Mouse (Mus musculus) cerebellum, adult 2 months (tissue): Measurements from ENCODE around the gene Olfr148. TPM values are rescaled to one million over a fixed set of nuclear protein-coding genes. Genes with fewer than 3 reads are reported as not detected.

Source experiments
- DNase-seq, 2 experiments: peaks; one replicate each; pipeline ENCODE4 v3.0.0; 2021
- H3K27ac ChIP-seq: fragments of 200-500 bp; 2 replicates; pipeline ENCODE4 v1.5.1; 2012; ENCODE audit warnings: low read length, control low read depth, inconsistent platforms; ENCODE audit not compliant: insufficient read depth
- H3K27me3 ChIP-seq: fragments of 200-500 bp; 2 replicates; pipeline ENCODE4 v1.6.1; 2012; ENCODE audit warnings: inconsistent platforms, mild to moderate bottlenecking, low read length, moderate library complexity; ENCODE audit not compliant: control insufficient read depth, insufficient read depth
- H3K4me1 ChIP-seq: fragments of 200-500 bp; 2 replicates; pipeline ENCODE4 v1.6.1; 2011; ENCODE audit warnings: low read length; ENCODE audit not compliant: control insufficient read depth, insufficient read depth
- H3K4me3 ChIP-seq: fragments of 200-500 bp; replicated peaks from 2 replicates; pipeline ENCODE3; 2011; ENCODE audit warnings: mild to moderate bottlenecking, low read depth, low read length, control low read depth; ENCODE audit not compliant: insufficient read depth
- CTCF ChIP-seq: fragments of 200-500 bp; IDR thresholded peaks from 2 replicates; pipeline ENCODE4 v1.5.1; 2011; ENCODE audit warnings: low read depth, mild to moderate bottlenecking, control low read depth, low read length, moderate library complexity, borderline replicate concordance; ENCODE audit not compliant: insufficient read depth
- POLR2A ChIP-seq: fragments of 200-500 bp; IDR thresholded peaks from 2 replicates; pipeline ENCODE4 v1.6.1; 2011; ENCODE audit warnings: low read length, control low read depth, borderline replicate concordance; ENCODE audit not compliant: insufficient read depth
- WGBS: fragments of 180-500 bp; shearing (Covaris S2); methylation state at CpG from one replicate; pipeline ENCODE4 v1.1.7; 2018; 5-methylcytosine and 5-hydroxymethylcytosine counted together
- polyA plus RNA-seq: library from polyadenylated mRNA; depleted of rRNA; stranded (reverse); fragments of >200 nt; gene quantifications from 2 replicates; pipeline ENCODE4 v1.2.3, GENCODE M21; 2012; rRNA removed

Olfr148 gene
- polyA plus RNA-seq: not detected in 2 replicates

DNA sequence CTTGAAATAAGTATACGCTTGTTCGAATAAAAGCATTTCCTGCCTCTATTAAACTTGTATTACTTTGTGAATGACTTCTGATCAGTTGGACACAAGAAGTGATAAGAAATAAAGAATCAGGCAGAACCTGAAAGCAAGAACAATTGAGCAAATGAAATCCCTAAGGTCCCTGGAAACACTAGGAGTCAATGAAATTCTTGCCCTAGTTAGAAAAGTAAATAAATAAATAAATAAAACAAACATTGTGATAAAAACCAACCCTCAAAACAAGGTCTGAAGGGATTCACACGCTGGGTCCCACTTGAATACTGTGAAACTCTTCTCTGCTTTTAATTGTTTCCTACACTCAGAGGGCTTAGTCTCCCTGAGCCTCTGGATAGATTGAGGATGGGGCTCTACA lies at the start of gene Olfr148:
TSS of gene Olfr148 (plus strand) at position 301 of the 400 bp plus-strand sequence.
- Histone ChIP-seq H3K27ac (no peak within 1 kb of the TSS), H3K4me3 (no peak within 1 kb of the TSS), H3K27me3 (no peaks in the 10 kb centered on the region; the same call in 1 of the 2 replicates), H3K4me1 (no peaks in the 10 kb centered on the region)
- TF ChIP-seq POLR2A: no peak
- TF ChIP-seq CTCF: no peak
- DNase-seq: no peak
- WGBS: 85% methylated on average over 3 of the region's 3 CpGs

DNA sequence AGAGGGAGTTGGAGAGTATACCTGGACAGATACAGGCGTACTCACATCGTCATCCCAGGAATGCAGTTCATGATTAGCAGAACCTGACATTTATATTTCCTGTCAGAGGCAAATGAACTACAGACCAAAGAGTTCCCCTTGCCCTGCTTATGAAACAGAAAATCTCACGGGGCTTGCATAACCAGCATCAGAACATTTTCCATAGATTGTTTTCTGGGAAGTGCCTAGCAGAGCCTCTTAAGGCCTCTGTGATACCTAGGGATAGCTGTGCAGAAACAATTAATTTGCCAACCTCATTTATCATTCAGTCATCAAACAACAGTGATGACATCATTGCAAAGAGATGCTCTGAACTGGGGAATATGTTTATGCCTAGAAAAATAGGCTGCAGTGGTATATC lies 35.0 kb upstream of the Olfr148 start, which contains the start of gene Olfr959:
TSS of gene Olfr959 (minus strand) at position 101 of the 400 bp plus-strand sequence.
- H3K4me1 ChIP-seq: no peaks in the 10 kb centered on the region
- no peaks in the 10 kb centered on the region for H3K27me3 ChIP-seq
- H3K27ac ChIP-seq: no peak within 1 kb of the TSS
- no peak for TF ChIP-seq POLR2A
- TF ChIP-seq CTCF: no peak
- WGBS: 89% methylated on average over 3 of the region's 3 CpGs
- no peak for DNase-seq
- no peak within 1 kb of the TSS for H3K4me3 ChIP-seq

DNA sequence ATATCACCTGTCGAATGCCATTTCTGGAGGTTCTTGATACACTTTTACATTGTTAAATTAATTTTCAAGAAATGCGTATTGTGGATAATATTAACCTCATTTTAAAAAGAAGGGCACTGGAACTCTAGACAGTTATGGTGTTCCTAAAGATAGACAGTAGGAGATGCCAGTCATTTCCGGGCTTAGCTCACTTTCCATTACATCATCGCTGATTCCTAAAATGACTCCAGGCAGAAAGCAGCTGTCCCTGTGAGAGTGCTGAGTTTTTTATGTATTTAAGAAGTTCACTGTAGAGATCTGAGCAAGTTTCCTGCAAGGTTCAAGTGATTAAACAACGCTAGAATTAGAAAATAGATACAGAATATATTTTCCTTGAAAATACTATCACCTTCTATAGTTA lies 33.4 kb upstream of the Olfr148 start:
- H3K4me1 ChIP-seq: no peaks in the 10 kb centered on the region
- TF ChIP-seq POLR2A: no peak
- no peak for TF ChIP-seq CTCF
- no peaks in the 10 kb centered on the region for H3K27me3 ChIP-seq
- 84% methylated on average over 5 of the region's 5 CpGs for WGBS
- H3K27ac ChIP-seq: no peak overlapping the region
- no peak for DNase-seq
- H3K4me3 ChIP-seq: no peak overlapping the region

DNA sequence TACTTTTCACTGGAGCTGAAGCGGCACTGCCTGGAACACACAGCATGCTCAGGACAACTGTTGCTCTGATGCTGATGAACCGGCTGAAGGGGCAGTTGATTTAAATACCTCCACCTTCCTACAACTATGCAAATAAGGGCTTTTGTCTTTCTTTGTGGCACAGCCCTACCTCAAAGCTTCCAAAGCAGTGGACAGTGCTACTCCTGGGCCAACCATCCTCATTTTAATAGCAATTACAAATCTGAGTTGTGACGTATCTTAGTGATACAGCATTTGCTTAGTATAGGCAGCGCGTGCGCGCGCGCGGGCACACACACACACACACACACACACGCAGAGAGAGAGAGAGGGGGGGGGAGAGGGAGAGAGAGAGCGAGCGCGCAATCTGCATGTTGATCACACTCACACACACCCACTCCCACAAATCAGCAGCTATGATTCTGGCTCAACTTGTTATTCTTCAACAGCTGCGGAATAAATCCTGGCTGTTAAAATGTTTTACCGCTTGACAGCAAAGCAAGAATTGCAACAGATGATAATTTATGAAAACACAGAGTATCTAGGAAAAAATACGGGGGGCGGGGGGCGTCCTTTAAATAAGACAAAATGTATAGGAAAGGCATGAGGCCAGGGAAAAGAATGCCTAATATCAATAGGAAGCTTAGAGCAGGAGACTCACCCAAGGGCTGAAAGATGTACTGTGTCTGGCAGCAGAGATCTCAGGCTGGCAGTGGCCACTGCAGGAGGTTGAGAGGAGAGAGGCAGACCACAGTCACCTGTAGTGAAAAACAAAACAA lies 7.7 kb upstream of the Olfr148 start:
- H3K4me1 ChIP-seq: no peaks in the 10 kb centered on the region
- no peak overlapping the region for H3K27ac ChIP-seq
- H3K27me3 ChIP-seq: peaks cover 2% of the 10 kb centered on the region; the same call in 1 of the 2 replicates
- H3K4me3 ChIP-seq: no peak overlapping the region
- DNase-seq: no peak
- WGBS: 1% methylated on average over 19 of the region's 19 CpGs
- TF ChIP-seq POLR2A (no peak), CTCF (no peak)

DNA sequence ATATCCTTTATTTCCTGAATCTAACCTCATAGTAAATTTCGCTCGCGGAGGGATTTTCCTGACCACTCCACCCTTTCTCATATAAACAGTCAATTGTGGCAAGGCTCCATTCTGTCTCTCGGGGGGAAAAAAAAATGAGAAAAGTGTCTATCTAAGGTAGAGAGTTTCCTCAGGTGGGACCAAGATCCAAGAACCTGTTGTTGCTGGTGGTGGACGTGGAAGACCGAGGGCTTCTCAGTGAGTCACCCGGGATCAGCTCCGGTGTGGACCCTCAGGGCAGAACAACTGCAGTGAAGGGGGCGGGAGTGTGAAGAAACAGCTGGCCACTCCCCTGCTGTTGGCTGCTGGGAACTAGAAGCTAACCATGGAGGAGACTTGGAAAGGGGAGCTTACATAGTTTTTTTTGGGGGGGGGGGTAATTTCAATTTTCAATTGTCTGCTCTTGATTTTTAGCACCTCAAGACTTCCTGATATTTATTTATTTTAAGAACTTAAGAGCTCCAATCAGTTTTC lies 7.1 kb upstream of the Olfr148 start:
- no peaks in the 10 kb centered on the region for H3K4me1 ChIP-seq
- no peak overlapping the region for H3K4me3 ChIP-seq
- WGBS: under 1% methylated on average over 9 of the region's 9 CpGs
- no peak overlapping the region for H3K27ac ChIP-seq
- TF ChIP-seq POLR2A (no peak), CTCF (no peak)
- DNase-seq: no peak
- peaks cover 2% of the 10 kb centered on the region; the same call in 1 of the 2 replicates for H3K27me3 ChIP-seq

DNA sequence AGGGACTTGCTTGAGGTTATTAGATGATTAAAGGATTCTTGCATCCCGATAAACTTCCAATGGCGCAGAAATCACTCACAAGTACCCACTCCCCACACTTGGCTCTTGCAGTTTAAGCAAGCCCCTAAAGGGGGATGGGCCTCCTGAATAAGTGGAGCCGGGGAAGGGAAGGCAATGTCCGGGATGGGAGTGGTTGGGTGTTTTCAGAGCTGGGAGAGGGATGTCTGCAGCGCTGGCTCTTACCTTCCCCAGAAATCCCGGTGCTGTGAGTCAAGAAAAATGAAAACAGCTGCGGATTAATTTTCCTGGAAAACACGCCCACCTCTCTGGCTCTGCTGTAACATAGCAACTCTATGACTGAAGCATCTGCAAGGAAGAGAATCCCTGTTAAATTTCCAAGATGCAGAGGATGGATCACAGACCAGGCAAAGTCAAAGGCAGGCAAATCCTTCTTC lies 6.4 kb upstream of the Olfr148 start, which contains the start of gene AW551984:
TSS of gene AW551984 (minus strand) at position 405 of the 455 bp plus-strand sequence.
- Histone ChIP-seq H3K27me3 (peaks cover 2% of the 10 kb centered on the region; the same call in 1 of the 2 replicates), H3K27ac (no peak within 1 kb of the TSS), H3K4me3 (no peak within 1 kb of the TSS), H3K4me1 (no peaks in the 10 kb centered on the region)
- no peak for TF ChIP-seq POLR2A
- no peak for TF ChIP-seq CTCF
- DNase-seq: no peak
- WGBS: under 1% methylated on average over 8 of the region's 8 CpGs

DNA sequence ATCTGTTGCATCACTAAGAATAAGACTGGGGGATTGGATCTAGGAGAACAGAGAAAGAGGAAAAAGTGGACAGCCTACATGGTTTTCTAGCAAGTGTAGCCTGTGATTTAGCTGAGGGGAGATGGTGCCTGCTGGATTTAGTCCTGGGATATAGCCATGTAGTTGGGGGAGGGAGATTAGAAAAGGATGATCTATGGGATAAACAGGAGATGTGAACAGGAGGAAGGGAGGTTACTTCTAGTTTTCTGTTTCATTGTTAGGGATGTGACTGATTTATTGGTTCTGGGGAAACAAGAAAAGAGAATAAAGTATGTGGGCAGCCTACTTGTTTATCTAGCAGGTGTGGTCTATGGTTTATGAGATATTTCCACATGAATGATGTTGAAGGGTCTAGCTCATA lies 2.0 kb upstream of the Olfr148 start:
- no peak overlapping the region for H3K27ac ChIP-seq
- H3K4me1 ChIP-seq: no peaks in the 10 kb centered on the region
- TF ChIP-seq POLR2A (no peak), CTCF (no peak)
- DNase-seq: no peak
- H3K27me3 ChIP-seq: peaks cover 2% of the 10 kb centered on the region; the same call in 1 of the 2 replicates
- no peak overlapping the region for H3K4me3 ChIP-seq

DNA sequence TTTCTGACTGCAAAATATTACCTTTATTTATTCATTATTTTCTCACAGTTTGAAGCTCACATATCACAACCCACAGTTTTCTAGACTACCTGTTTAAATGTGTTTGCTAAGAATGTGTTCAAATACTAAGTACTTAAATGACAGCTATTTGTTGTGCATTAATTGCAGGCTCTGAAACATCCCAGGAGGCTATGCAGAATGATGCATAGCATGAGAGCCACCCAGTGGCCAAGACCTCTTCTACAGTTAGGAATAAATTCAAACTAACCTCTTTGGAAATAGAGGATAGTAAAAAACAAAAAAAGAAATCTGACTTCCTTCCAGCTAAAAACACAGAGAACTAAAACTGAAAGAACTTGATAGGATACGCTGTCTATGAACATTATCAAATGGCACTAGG lies 1.5 kb downstream of the Olfr148 start:
- Histone ChIP-seq H3K4me3 (no peak overlapping the region), H3K27me3 (no peaks in the 10 kb centered on the region), H3K4me1 (no peaks in the 10 kb centered on the region), H3K27ac (no peak overlapping the region)
- DNase-seq: no peak
- 61% methylated on average over 1 of the region's 1 CpGs for WGBS
- TF ChIP-seq POLR2A: no peak
- no peak for TF ChIP-seq CTCF
